Mouse (Mus musculus): ENCODE measurements around the gene Nkx1-2.

Gene Nkx1-2

DNA sequence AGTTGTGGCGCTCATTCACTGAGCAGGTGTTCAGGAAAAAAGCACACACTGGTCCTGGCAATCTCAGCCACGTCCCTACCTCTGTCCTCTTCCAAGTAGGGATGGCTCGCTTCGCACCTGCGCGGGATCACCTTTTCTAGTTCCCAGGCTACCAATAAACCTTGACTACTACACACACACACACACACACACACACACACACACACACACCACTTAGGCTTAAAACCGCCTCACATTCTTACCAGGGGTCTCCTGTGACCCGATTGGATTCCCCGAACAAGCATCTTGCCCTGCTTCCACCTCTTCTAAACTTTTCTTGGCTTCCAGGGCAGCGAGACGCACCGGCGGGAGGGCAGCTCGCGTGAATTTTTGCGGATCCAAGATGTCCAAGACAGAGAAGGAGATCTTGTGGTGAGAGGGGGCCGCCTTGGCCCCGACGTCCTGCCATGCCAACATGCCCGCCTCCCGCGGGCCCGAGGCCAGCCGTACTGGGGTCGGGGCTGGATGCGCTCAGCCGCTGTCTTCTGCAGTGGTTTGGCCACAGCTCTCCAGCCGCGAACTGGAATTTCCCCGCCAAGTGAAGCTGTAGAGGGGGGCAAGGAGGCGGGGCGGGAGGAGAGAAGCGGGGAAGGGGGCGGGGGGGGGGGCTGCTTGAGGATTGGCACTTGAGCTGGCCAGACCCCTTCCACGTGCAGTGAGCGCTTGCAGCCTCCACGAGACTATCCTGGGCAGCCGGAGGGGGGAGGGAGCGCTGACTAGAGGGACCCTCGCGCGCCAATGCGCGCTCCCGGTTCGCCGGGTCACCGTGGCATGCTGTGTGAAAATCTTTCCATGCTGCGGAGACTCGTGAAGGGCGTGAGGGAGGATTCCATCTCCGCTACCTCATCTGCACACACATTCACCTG lies at the start of gene Nkx1-2:
Gene Nkx1-2, minus strand, starts transcription at position 567 of the 905 bp plus-strand sequence.
- DNase-seq (ENCODE audit: low read depth, low spot score) = no peak

GRCm38 (mm10) chr7:132646514-132646913 lies 47.1 kb upstream of the Nkx1-2 start:
- no peak for DNase-seq (ENCODE audit: low read depth, low spot score)

DNA sequence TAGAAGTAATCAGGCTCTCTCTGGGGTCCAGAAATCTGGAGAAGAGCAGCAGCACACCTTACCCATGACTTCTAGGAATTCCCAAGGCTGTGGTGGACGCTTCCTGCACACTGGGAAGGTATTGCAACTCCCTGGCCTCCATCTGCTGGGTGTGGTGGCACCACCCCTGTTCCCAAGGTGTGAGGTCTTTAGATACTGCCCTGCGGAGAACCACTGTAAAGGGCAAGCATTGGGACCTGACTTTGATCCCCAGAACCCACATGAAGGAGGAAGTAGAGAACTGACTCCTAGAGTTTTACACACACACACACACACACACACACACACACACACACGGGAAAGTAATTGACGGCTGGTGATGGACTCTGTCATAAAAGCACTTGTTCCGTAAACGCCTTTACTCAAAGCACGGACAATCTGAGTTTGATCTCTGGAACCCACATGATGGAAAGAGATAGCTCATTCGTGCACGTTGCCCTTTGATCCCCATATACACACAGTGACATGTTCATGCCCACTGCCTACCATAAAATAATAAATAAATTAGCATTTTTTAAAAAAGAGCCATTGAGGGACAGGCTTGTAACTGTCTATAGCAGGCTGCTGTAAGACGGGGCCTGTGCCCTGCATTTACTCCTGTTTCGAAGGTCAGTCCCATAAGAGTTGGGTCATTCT lies 45.3 kb upstream of the Nkx1-2 start:
- no peak for DNase-seq (ENCODE audit: low read depth, low spot score)

DNA sequence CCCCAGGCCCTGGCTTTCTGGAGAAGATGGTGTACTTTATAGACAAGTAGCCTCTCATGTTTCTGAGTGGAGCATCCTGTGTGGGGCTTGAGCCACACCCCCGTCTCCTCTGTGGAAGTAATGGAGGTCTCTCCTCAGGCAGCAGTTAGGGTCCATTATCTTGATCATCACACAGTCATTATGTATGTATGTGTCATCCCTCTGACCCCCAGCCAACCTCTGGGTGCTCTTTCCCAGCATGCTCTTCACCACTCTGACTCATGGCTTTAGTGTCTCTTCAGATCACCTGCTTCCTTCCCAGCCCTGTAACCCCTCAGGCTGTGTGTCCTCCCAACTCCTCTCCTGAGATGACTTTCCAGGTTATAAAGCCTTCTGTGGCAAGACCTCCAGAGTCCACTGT lies 42.2 kb upstream of the Nkx1-2 start:
- no peak for DNase-seq (ENCODE audit: low read depth, low spot score)

DNA sequence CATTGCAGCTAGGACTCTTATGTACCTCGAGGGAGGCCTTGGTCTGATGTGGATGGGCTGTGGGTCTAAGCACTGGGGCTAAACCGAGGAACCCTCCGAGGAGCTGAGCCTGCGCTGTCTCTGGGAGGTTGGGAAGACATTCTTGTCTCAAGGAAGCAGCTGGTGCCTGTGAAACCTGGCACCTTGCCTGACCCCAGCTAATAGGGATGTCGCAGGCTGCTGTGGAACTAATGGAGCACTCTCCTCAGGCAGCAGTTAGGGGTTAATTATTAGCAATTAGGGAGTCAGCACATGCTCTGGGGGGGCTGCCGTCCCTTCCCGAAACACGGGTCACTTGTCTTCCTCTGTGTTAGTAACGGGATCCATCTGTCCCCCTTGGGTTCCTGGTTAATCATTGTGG lies 41.5 kb upstream of the Nkx1-2 start:
- DNase-seq (ENCODE audit: low read depth, low spot score) = no peak

GRCm38 (mm10) chr7:132638446-132639087 lies 39.1 kb upstream of the Nkx1-2 start:
- peak; percentile 65 for DNase-seq (ENCODE audit: low read depth, low spot score)

DNA sequence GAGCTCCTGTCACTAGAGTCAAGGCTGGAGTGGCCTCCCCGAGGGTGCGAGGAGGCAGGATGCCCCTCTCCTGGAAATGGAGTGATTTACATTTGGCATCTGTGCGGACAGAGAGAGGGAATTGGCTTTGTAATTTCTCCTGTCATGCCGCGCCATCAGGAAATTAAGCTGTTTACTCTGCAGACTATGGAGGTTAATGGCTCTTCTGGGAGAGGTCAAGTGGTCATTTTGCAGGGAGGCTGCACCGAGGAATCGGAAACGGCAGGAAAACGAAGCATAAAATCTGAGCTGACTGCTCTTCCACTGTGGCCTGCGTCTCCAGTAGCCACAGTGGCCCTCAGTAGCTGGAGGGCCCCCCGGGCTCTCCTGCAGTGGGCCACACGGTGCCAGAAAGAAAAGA lies 37.9 kb upstream of the Nkx1-2 start:
- no peak for DNase-seq (ENCODE audit: low read depth, low spot score)

- no peak for DNase-seq (ENCODE audit: low read depth, low spot score)
These were observed 31.9 kb upstream of the Nkx1-2 start for GRCm38 (mm10) chr7:132631313-132631712.

DNA sequence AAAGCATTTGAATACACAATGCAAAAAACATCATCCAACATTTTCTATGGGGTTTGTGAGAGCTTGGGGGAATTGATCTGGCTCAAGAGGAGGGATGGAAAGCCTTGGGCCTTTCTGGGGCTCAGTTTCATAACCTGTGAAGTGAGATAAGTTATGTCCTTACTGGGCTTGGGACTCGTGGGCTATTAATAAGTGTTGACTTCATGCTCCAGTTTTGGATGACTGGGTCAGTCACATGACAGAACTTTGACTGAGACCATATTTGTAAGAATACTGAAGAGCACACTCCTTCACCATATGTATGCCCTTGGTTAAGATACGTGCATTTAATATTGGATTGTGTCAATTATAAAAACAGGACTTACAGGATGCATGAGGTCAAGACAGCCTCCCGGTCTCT lies 28.0 kb upstream of the Nkx1-2 start:
- DNase-seq (ENCODE audit: low read depth, low spot score) = no peak

- no peak for DNase-seq (ENCODE audit: low read depth, low spot score)
These were observed 26.7 kb upstream of the Nkx1-2 start for GRCm38 (mm10) chr7:132626174-132626573.

GRCm38 (mm10) chr7:132624161-132624560 lies 24.7 kb upstream of the Nkx1-2 start:
- DNase-seq (ENCODE audit: low read depth, low spot score) = no peak

DNA sequence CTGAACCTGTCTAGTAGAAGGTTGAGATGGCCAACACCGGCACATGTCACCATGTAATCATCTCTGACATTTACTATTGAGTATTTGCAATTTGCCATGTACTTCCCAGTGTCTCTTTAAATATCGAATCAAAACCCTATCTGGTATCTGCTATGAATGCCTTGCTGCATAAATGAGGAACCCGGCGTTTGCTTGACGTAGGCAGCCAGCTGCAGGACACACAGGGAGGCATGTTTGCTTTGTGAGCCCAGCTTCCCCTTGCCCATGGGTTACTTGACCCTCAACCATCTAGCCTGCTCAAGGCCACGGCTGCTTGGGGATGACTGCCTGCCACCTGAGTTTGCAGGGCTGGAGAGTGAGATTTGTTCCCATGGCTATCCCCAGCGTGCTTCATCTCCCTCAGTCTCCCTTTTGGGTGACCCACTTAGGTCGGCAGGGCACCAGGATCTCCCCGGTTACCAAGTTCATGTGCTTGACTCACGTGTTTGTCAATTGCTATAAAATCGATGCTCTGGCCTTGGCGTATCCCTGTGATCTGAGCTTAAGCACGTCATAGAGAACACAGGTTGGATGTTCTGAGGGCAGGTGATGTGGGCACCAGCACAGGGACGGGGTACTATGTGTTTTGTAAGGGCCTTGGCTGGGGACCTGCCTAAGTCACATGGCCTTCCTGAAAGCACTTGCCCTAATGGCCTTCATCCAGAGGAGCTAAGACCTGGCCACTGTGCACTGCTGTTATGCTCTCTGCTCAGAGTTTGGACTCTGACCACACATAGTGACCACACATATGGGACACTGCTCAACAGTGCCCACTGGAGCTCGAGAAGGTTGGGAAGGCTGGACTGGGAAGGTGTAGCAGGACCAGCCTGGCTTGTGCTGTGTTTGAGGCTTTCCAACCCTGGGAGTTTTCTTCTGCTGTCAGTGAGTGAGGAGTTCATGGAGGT lies 20.8 kb upstream of the Nkx1-2 start:
- DNase-seq (ENCODE audit: low read depth, low spot score) = no peak

GRCm38 (mm10) chr7:132619549-132619948 lies 20.1 kb upstream of the Nkx1-2 start:
- DNase-seq (ENCODE audit: low read depth, low spot score) = no peak

DNA sequence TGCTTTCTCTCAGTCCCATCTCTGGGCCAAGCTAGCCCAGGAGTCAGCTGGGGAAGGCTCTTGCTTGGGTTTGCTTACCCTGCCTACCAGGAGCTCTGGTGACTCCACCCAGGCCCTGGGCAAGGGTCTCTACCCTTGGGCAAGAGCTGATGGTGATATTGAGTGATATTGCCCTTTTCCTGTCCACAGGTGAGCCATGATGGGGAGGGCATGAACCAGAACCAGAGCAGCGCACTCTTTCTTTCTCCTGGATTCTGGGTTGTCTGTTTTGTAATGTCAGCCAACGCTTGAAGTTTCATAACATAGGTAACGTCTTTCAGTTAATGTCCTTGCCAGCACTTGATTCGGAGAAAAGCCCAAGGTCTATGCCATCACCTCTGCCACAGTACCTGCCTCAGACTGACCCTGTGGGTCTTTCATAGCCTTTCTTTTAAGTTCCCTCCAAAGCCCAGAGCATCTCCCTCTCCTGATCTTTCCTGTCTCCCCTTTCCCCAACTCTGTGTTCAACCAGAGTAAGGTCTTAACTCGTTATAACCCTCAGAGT lies 17.7 kb upstream of the Nkx1-2 start:
- DNase-seq (ENCODE audit: low read depth, low spot score) = no peak

GRCm38 (mm10) chr7:132616391-132616790 lies 17.0 kb upstream of the Nkx1-2 start:
- no peak for DNase-seq (ENCODE audit: low read depth, low spot score)

DNA sequence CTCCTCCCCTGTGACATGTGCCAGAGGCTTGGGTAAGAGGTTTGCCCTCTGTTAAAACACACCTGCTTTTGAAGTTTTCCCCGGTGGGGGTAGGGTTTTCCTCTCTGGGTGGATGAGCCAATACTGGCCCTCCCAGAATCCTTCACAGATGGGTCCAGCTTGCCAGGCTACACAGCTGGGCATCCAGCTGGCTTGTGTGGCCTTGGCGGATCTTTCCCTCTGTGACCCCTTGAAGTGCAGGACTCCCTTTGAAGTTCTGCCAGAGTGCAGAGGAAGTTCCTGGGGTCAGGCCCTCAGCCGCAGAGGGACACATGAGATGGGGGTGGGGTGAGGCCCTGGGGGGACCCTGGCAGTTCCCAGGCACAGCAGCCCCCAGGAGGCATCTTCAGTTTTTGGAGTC lies 15.9 kb upstream of the Nkx1-2 start:
- DNase-seq (ENCODE audit: low read depth, low spot score) = no peak

- DNase-seq (ENCODE audit: low read depth, low spot score) = peak; percentile 5
These were observed 12.1 kb upstream of the Nkx1-2 start for GRCm38 (mm10) chr7:132611530-132611929.

DNA sequence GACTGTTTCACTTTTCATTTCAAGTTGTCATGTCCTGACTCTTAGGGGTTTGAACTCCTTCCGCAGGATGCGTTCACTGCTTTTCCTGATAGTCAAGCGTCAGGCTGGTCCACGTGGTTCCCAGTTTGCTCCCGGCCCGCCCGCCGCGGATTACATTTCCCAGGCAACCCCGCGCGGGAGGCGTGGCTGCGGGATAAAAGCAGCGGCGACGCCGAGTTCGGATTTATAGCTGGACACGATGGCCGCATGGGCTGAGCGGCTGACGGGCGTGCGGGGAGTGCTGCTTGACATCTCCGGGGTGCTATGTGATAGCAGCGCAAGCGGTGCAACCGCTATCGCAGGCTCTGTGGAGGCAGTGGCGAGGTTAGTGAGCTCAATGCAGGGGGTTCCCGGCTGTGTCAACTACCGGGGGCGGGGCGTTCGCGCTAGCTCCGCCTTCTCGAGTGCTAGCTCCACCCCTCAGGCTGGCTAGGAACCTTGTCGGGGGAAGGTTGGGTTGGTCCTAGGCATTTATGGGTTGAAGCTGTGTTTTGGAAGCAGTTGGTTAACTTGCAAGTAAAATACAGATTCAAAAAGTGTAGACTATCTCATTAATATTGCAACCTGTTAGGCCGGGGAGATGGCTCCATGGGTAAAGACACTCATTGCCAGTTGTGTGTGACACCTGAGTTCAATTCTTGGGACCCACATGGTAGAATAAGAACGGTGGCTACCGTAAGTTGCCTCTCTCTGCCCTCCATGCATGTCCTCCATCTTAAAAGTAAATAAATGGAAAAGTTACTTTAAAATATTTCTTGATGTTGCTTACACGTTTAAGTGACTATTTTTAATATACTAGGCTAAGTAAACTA lies 11.3 kb upstream of the Nkx1-2 start, which contains the start of gene Lhpp:
Gene Lhpp, plus strand, starts transcription at position 171 of the 851 bp plus-strand sequence.
- peak; percentile 92 for DNase-seq (ENCODE audit: low read depth, low spot score)

DNA sequence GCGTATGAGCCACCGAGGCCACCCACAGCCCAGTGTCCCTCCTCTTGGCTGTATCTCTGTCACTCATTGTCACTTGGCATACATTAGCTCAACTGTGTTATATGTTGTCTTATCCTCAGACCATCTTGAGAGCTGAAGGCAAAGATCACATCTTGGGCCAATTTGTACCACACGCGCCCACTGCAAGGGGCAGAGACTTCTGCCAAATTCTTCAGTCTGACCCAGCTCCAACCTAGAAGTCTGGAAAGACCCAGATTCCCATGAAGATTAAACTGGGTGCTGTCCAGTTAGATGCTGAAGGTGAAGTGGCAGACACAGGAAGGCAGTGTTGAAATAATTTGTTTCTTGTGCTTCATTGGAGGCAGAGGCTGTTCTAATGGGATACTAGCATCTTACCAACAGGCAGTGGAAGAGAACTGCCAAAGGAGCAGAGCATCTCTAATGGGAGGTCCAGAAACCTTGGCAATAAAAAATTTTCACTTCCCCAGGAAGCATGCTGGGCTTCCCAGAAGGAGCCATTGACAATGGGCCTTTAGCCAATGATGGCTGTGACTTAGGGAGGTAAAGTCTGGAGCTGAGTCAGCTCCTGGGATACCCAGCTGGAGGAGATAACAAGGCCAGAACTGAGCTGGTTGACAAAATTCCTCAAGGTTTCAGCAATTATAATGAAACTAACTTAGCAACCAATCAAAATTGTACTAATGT lies 9.0 kb upstream of the Nkx1-2 start:
- DNase-seq (ENCODE audit: low read depth, low spot score) = no peak
